Mouse (Mus musculus): Measurements from ENCODE around the gene Tlr8. TPM values are rescaled to one million over a fixed set of nuclear protein-coding genes. Genes with fewer than 3 reads are reported as not detected.

The Tlr8 gene
- polyA plus RNA-seq, 1 experiment from 2014 or later: 0.86 TPM

GRCm38 (mm10) chrX:167205813-167206520, 58.2 kb downstream of the Tlr8 start:
- WGBS (ENCODE audit: insufficient replicate concordance): 25% methylated on average over 8 of the region's 8 CpGs
- H3K4me2 ChIP-seq: no peak overlapping the region
- no peaks in the 10 kb centered on the region for H3K36me3 ChIP-seq (replicated peaks)
- no peaks in the 10 kb centered on the region for H3K9me3 ChIP-seq (replicated peaks)
- no peak overlapping the region for H3K4me3 ChIP-seq (replicated peaks)
- 0 out of 2 replicates have a peak, but pooled peaks cover 4% of the 10 kb centered on the region for H3K4me1 ChIP-seq (replicated peaks)
- ATAC-seq (ENCODE audit: insufficient read depth): peak; percentile 43; the same call in 1 of the 2 replicates
- H3K9ac ChIP-seq: no peak overlapping the region
- H3K27me3 ChIP-seq: peaks cover 22% of the 10 kb centered on the region
- H3K27ac ChIP-seq (replicated peaks): no peak overlapping the region

GRCm38 (mm10) chrX:167201365-167201764, 62.8 kb downstream of the Tlr8 start:
- H3K9ac ChIP-seq: no peak overlapping the region
- H3K27ac ChIP-seq (replicated peaks): no peak overlapping the region
- no peak overlapping the region for H3K4me3 ChIP-seq (replicated peaks)
- H3K36me3 ChIP-seq (replicated peaks): no peaks in the 10 kb centered on the region
- 24% methylated on average over 2 of the region's 2 CpGs for WGBS (ENCODE audit: insufficient replicate concordance)
- H3K4me1 ChIP-seq (replicated peaks): no peaks in the 10 kb centered on the region
- no peaks in the 10 kb centered on the region for H3K9me3 ChIP-seq (replicated peaks)
- ATAC-seq (ENCODE audit: insufficient read depth): no peak
- H3K27me3 ChIP-seq: peaks cover 5% of the 10 kb centered on the region; the same call in 1 of the 2 replicates
- no peak overlapping the region for H3K4me2 ChIP-seq

GRCm38 (mm10) chrX:167195228-167195649, 68.9 kb downstream of the Tlr8 start:
- Histone ChIP-seq H3K9ac (no peak overlapping the region), H3K4me3 (replicated peaks) (no peak overlapping the region), H3K27ac (replicated peaks) (no peak overlapping the region), H3K36me3 (replicated peaks) (no peaks in the 10 kb centered on the region), H3K9me3 (replicated peaks) (no peaks in the 10 kb centered on the region), H3K4me1 (replicated peaks) (no peaks in the 10 kb centered on the region), H3K4me2 (no peak overlapping the region), H3K27me3 (0 out of 2 replicates have a peak, but pooled peaks cover 4% of the 10 kb centered on the region)
- no peak for ATAC-seq (ENCODE audit: insufficient read depth)
- WGBS (ENCODE audit: insufficient replicate concordance): 28% methylated on average over 2 of the region's 2 CpGs

Other genes with a start within 250 kb of the Tlr8 start
- gene Tmsb4x, start 55.0 kb downstream of the Tlr8 start, polyA plus RNA-seq (2015; fragmentation: Nextera tagmentation; extraction: Ambion mirVana): 972 and 1,248 TPM in 2 replicates
- 0.79 and 1.0 TPM in 2 replicates for gene Tlr7, start 66.2 kb upstream of the Tlr8 start, polyA plus RNA-seq (2015; fragmentation: Nextera tagmentation; extraction: Ambion mirVana)
- 5.5 and 6.6 TPM in 2 replicates for gene Prps2, start 118.4 kb upstream of the Tlr8 start, polyA plus RNA-seq (2015; fragmentation: Nextera tagmentation; extraction: Ambion mirVana)

Data from liver, embryonic 15.5 days (tissue).